Mouse (Mus musculus): ENCODE measurements at regions not wholly inside any gene's neighbourhood (a gene's known extent, or its start where the extent isn't known, plus 50 kb on each side); places are given as distances from the start of the nearest gene placed in this dataset.

- 97% methylated on average over 1 of the region's 1 CpGs for WGBS
- Histone ChIP-seq H3K4me1 (ENCODE audit: control insufficient read depth, insufficient read depth, insufficient read length, low read length) (no peaks in the 10 kb centered on the region), H3K36me3 (ENCODE audit: control insufficient read depth, insufficient read depth, low read length) (no peaks in the 10 kb centered on the region), H3K27me3 (ENCODE audit: control insufficient read depth, insufficient read depth, low read length) (no peaks in the 10 kb centered on the region), H3K27ac (ENCODE audit: insufficient read depth, low read depth, low read length) (no peak overlapping the region), H3K4me3 (ENCODE audit: low read depth, low read length) (no peak overlapping the region)
- no peak for TF ChIP-seq POLR2A (IDR thresholded peaks at IDR 0.05; ENCODE audit: low read depth, low read length)
- no peak for TF ChIP-seq CTCF (IDR thresholded peaks at IDR 0.05; ENCODE audit: extremely low read depth, insufficient read length, insufficient replicate concordance, low read depth, low read length)
These were observed 171.4 kb downstream of the Usp46 start for GRCm38 (mm10) chr5:73896785-73897184.

GRCm38 (mm10) chr5:73901651-73902050 lies 166.6 kb downstream of the Usp46 start:
- no peaks in the 10 kb centered on the region for H3K36me3 ChIP-seq (ENCODE audit: control insufficient read depth, insufficient read depth, low read length)
- H3K4me3 ChIP-seq (ENCODE audit: low read depth, low read length): no peak overlapping the region
- H3K27ac ChIP-seq (ENCODE audit: insufficient read depth, low read depth, low read length): no peak overlapping the region
- TF ChIP-seq CTCF (IDR thresholded peaks at IDR 0.05; ENCODE audit: extremely low read depth, insufficient read length, insufficient replicate concordance, low read depth, low read length) (no peak), POLR2A (IDR thresholded peaks at IDR 0.05; ENCODE audit: low read depth, low read length) (no peak)
- WGBS: 93% methylated on average over 1 of the region's 1 CpGs
- H3K4me1 ChIP-seq (ENCODE audit: control insufficient read depth, insufficient read depth, insufficient read length, low read length): no peaks in the 10 kb centered on the region
- H3K27me3 ChIP-seq (ENCODE audit: control insufficient read depth, insufficient read depth, low read length): no peaks in the 10 kb centered on the region

GRCm38 (mm10) chr5:73902470-73903218 lies 165.6 kb downstream of the Usp46 start:
- TF ChIP-seq CTCF (IDR thresholded peaks at IDR 0.05; ENCODE audit: extremely low read depth, insufficient read length, insufficient replicate concordance, low read depth, low read length) (no peak), POLR2A (IDR thresholded peaks at IDR 0.05; ENCODE audit: low read depth, low read length) (no peak)
- Histone ChIP-seq H3K27ac (ENCODE audit: insufficient read depth, low read depth, low read length) (no peak overlapping the region), H3K36me3 (ENCODE audit: control insufficient read depth, insufficient read depth, low read length) (no peaks in the 10 kb centered on the region), H3K27me3 (ENCODE audit: control insufficient read depth, insufficient read depth, low read length) (no peaks in the 10 kb centered on the region), H3K4me1 (ENCODE audit: control insufficient read depth, insufficient read depth, insufficient read length, low read length) (no peaks in the 10 kb centered on the region), H3K4me3 (ENCODE audit: low read depth, low read length) (no peak overlapping the region)
- 62% methylated on average over 7 of the region's 7 CpGs for WGBS

- no peaks in the 10 kb centered on the region for H3K27me3 ChIP-seq (ENCODE audit: control insufficient read depth, insufficient read depth, low read length)
- H3K36me3 ChIP-seq (ENCODE audit: control insufficient read depth, insufficient read depth, low read length): no peaks in the 10 kb centered on the region
- H3K27ac ChIP-seq (ENCODE audit: insufficient read depth, low read depth, low read length): no peak overlapping the region
- TF ChIP-seq CTCF (IDR thresholded peaks at IDR 0.05; ENCODE audit: extremely low read depth, insufficient read length, insufficient replicate concordance, low read depth, low read length) (no peak), POLR2A (IDR thresholded peaks at IDR 0.05; ENCODE audit: low read depth, low read length) (no peak)
- 70% methylated on average over 8 of the region's 8 CpGs for WGBS
- no peaks in the 10 kb centered on the region for H3K4me1 ChIP-seq (ENCODE audit: control insufficient read depth, insufficient read depth, insufficient read length, low read length)
- H3K4me3 ChIP-seq (ENCODE audit: low read depth, low read length): no peak overlapping the region
These were observed 165.0 kb downstream of the Usp46 start for GRCm38 (mm10) chr5:73903219-73903570.

GRCm38 (mm10) chr5:73904146-73904811 lies 164.0 kb downstream of the Usp46 start:
- WGBS: 64% methylated on average over 8 of the region's 8 CpGs
- no peak for TF ChIP-seq CTCF (IDR thresholded peaks at IDR 0.05; ENCODE audit: extremely low read depth, insufficient read length, insufficient replicate concordance, low read depth, low read length)
- TF ChIP-seq POLR2A (IDR thresholded peaks at IDR 0.05; ENCODE audit: low read depth, low read length): no peak
- no peaks in the 10 kb centered on the region for H3K36me3 ChIP-seq (ENCODE audit: control insufficient read depth, insufficient read depth, low read length)

GRCm38 (mm10) chr5:73912149-73912548 lies 156.1 kb downstream of the Usp46 start:
- Histone ChIP-seq H3K36me3 (ENCODE audit: control insufficient read depth, insufficient read depth, low read length) (no peaks in the 10 kb centered on the region), H3K27ac (ENCODE audit: insufficient read depth, low read depth, low read length) (no peak overlapping the region), H3K27me3 (ENCODE audit: control insufficient read depth, insufficient read depth, low read length) (no peaks in the 10 kb centered on the region), H3K4me1 (ENCODE audit: control insufficient read depth, insufficient read depth, insufficient read length, low read length) (no peaks in the 10 kb centered on the region), H3K4me3 (ENCODE audit: low read depth, low read length) (no peak overlapping the region)
- no peak for TF ChIP-seq POLR2A (IDR thresholded peaks at IDR 0.05; ENCODE audit: low read depth, low read length)
- no peak for TF ChIP-seq CTCF (IDR thresholded peaks at IDR 0.05; ENCODE audit: extremely low read depth, insufficient read length, insufficient replicate concordance, low read depth, low read length)
- 35% methylated on average over 1 of the region's 1 CpGs for WGBS

More at GRCm38 (mm10) chr5:73904146-73904811, 164.0 kb downstream of the Usp46 start:
- Histone ChIP-seq H3K27me3 (ENCODE audit: control insufficient read depth, insufficient read depth, low read length) (no peaks in the 10 kb centered on the region), H3K27ac (ENCODE audit: insufficient read depth, low read depth, low read length) (no peak overlapping the region), H3K4me3 (ENCODE audit: low read depth, low read length) (no peak overlapping the region), H3K4me1 (ENCODE audit: control insufficient read depth, insufficient read depth, insufficient read length, low read length) (no peaks in the 10 kb centered on the region)

- Histone ChIP-seq H3K4me1 (ENCODE audit: control insufficient read depth, insufficient read depth, insufficient read length, low read length) (no peaks in the 10 kb centered on the region), H3K36me3 (ENCODE audit: control insufficient read depth, insufficient read depth, low read length) (no peaks in the 10 kb centered on the region), H3K4me3 (ENCODE audit: low read depth, low read length) (no peak overlapping the region), H3K27me3 (ENCODE audit: control insufficient read depth, insufficient read depth, low read length) (no peaks in the 10 kb centered on the region), H3K27ac (ENCODE audit: insufficient read depth, low read depth, low read length) (no peak overlapping the region)
- no peak for TF ChIP-seq POLR2A (IDR thresholded peaks at IDR 0.05; ENCODE audit: low read depth, low read length)
- TF ChIP-seq CTCF (IDR thresholded peaks at IDR 0.05; ENCODE audit: extremely low read depth, insufficient read length, insufficient replicate concordance, low read depth, low read length): no peak
- WGBS: 79% methylated on average over 6 of the region's 6 CpGs
These were observed 155.1 kb downstream of the Usp46 start for GRCm38 (mm10) chr5:73913116-73913515.

All from small intestine, adult 2 months (tissue).